Mouse (Mus musculus): Measurements from ENCODE around the gene Sspn. TPM values are rescaled to one million over a fixed set of nuclear protein-coding genes. Genes with fewer than 3 reads are reported as not detected.
A peak's percentile ranks its signal among the peaks of the same experiment; 100 is the strongest.

The Sspn gene
- polyA plus RNA-seq, 1 experiment from 2014 or later: 6.4 TPM

GRCm38 (mm10) chr6:145915435-145915834 is 16.0 kb upstream of the Sspn start:
- Histone ChIP-seq H3K4me2 (ENCODE audit: low read length) (no peak overlapping the region), H3K9ac (ENCODE audit: low read length) (no peak overlapping the region), H3K27ac (ENCODE audit: low read depth) (no peak overlapping the region), H3K4me3 (ENCODE audit: low read depth, low read length) (no peak overlapping the region), H3K36me3 (ENCODE audit: control insufficient read depth, insufficient read depth, low read length) (no peaks in the 10 kb centered on the region), H3K9me3 (ENCODE audit: control insufficient read depth, low read length) (no peaks in the 10 kb centered on the region), H3K4me1 (replicated peaks; ENCODE audit: control insufficient read depth, insufficient read depth, low read length) (no peaks in the 10 kb centered on the region), H3K27me3 (replicated peaks; ENCODE audit: control insufficient read depth, insufficient read depth, low read length) (no peaks in the 10 kb centered on the region)
- WGBS: 97% methylated on average over 2 of the region's 2 CpGs
- DNase-seq (ENCODE audit: low spot score): no peak
- ATAC-seq (replicated peaks; ENCODE audit: low FRiP score, low TSS enrichment, low read depth): no peak

GRCm38 (mm10) chr6:145916401-145916800 is 15.0 kb upstream of the Sspn start:
- H3K36me3 ChIP-seq (ENCODE audit: control insufficient read depth, insufficient read depth, low read length): no peaks in the 10 kb centered on the region
- H3K9ac ChIP-seq (ENCODE audit: low read length): no peak overlapping the region
- WGBS: 63% methylated on average over 6 of the region's 6 CpGs
- H3K4me3 ChIP-seq (ENCODE audit: low read depth, low read length): no peak overlapping the region
- no peak overlapping the region for H3K27ac ChIP-seq (ENCODE audit: low read depth)
- H3K4me2 ChIP-seq (ENCODE audit: low read length): no peak overlapping the region
- no peaks in the 10 kb centered on the region for H3K4me1 ChIP-seq (replicated peaks; ENCODE audit: control insufficient read depth, insufficient read depth, low read length)
- ATAC-seq (replicated peaks; ENCODE audit: low FRiP score, low TSS enrichment, low read depth) (no peak), DNase-seq (ENCODE audit: low spot score) (no peak)
- H3K9me3 ChIP-seq (ENCODE audit: control insufficient read depth, low read length): no peaks in the 10 kb centered on the region
- H3K27me3 ChIP-seq (replicated peaks; ENCODE audit: control insufficient read depth, insufficient read depth, low read length): no peaks in the 10 kb centered on the region

GRCm38 (mm10) chr6:145918236-145918635 is 13.2 kb upstream of the Sspn start:
- Histone ChIP-seq H3K9me3 (ENCODE audit: control insufficient read depth, low read length) (no peaks in the 10 kb centered on the region), H3K9ac (ENCODE audit: low read length) (no peak overlapping the region), H3K27ac (ENCODE audit: low read depth) (no peak overlapping the region), H3K4me2 (ENCODE audit: low read length) (no peak overlapping the region), H3K4me1 (replicated peaks; ENCODE audit: control insufficient read depth, insufficient read depth, low read length) (no peaks in the 10 kb centered on the region), H3K4me3 (ENCODE audit: low read depth, low read length) (no peak overlapping the region), H3K27me3 (replicated peaks; ENCODE audit: control insufficient read depth, insufficient read depth, low read length) (no peaks in the 10 kb centered on the region), H3K36me3 (ENCODE audit: control insufficient read depth, insufficient read depth, low read length) (no peaks in the 10 kb centered on the region)
- ATAC-seq (replicated peaks; ENCODE audit: low FRiP score, low TSS enrichment, low read depth) (no peak), DNase-seq (ENCODE audit: low spot score) (no peak)
- WGBS: 69% methylated on average over 5 of the region's 5 CpGs

- ATAC-seq (replicated peaks; ENCODE audit: low FRiP score, low TSS enrichment, low read depth) (no peak), DNase-seq (ENCODE audit: low spot score) (no peak)
- no peak overlapping the region for H3K4me2 ChIP-seq (ENCODE audit: low read length)
- no peak overlapping the region for H3K4me3 ChIP-seq (ENCODE audit: low read depth, low read length)
- no peaks in the 10 kb centered on the region for H3K4me1 ChIP-seq (replicated peaks; ENCODE audit: control insufficient read depth, insufficient read depth, low read length)
- no peak overlapping the region for H3K27ac ChIP-seq (ENCODE audit: low read depth)
- WGBS: 83% methylated on average over 6 of the region's 6 CpGs
- H3K36me3 ChIP-seq (ENCODE audit: control insufficient read depth, insufficient read depth, low read length): no peaks in the 10 kb centered on the region
- no peak overlapping the region for H3K9ac ChIP-seq (ENCODE audit: low read length)
- H3K9me3 ChIP-seq (ENCODE audit: control insufficient read depth, low read length): no peaks in the 10 kb centered on the region
- H3K27me3 ChIP-seq (replicated peaks; ENCODE audit: control insufficient read depth, insufficient read depth, low read length): no peaks in the 10 kb centered on the region
Measured at GRCm38 (mm10) chr6:145923594-145923993, 7.8 kb upstream of the Sspn start.

GRCm38 (mm10) chr6:145934001-145934696 is 2.7 kb downstream of the Sspn start:
- Histone ChIP-seq H3K27me3 (replicated peaks; ENCODE audit: control insufficient read depth, insufficient read depth, low read length) (no peaks in the 10 kb centered on the region), H3K4me2 (ENCODE audit: low read length) (peak overlapping the region; percentile 58), H3K9ac (ENCODE audit: low read length) (peak overlapping the region; percentile 66), H3K4me3 (ENCODE audit: low read depth, low read length) (peak overlapping the region; percentile 38), H3K36me3 (ENCODE audit: control insufficient read depth, insufficient read depth, low read length) (no peaks in the 10 kb centered on the region), H3K27ac (ENCODE audit: low read depth) (peak overlapping the region; percentile 84), H3K9me3 (ENCODE audit: control insufficient read depth, low read length) (no peaks in the 10 kb centered on the region), H3K4me1 (replicated peaks; ENCODE audit: control insufficient read depth, insufficient read depth, low read length) (peaks cover 13% of the 10 kb centered on the region)
- DNase-seq (ENCODE audit: low spot score): peak; percentile 85
- ATAC-seq (replicated peaks; ENCODE audit: low FRiP score, low TSS enrichment, low read depth): peak; percentile 91
- WGBS: 8% methylated on average over 28 of the region's 28 CpGs

GRCm38 (mm10) chr6:145934697-145935240 is 3.3 kb downstream of the Sspn start:
- ATAC-seq (replicated peaks; ENCODE audit: low FRiP score, low TSS enrichment, low read depth): no peak
- H3K9ac ChIP-seq (ENCODE audit: low read length): peak overlapping the region; percentile 66
- WGBS: 61% methylated on average over 9 of the region's 9 CpGs
- H3K36me3 ChIP-seq (ENCODE audit: control insufficient read depth, insufficient read depth, low read length): no peaks in the 10 kb centered on the region
- no peaks in the 10 kb centered on the region; the same call in 1 of the 2 replicates for H3K27me3 ChIP-seq (replicated peaks; ENCODE audit: control insufficient read depth, insufficient read depth, low read length)
- peak overlapping the region; percentile 58 for H3K4me2 ChIP-seq (ENCODE audit: low read length)
- no peaks in the 10 kb centered on the region for H3K9me3 ChIP-seq (ENCODE audit: control insufficient read depth, low read length)
- DNase-seq (ENCODE audit: low spot score): no peak
- H3K27ac ChIP-seq (ENCODE audit: low read depth): peak overlapping the region; percentile 84
- peaks cover 13% of the 10 kb centered on the region for H3K4me1 ChIP-seq (replicated peaks; ENCODE audit: control insufficient read depth, insufficient read depth, low read length)
- peak overlapping the region; percentile 38; the same call in 1 of the 2 replicates for H3K4me3 ChIP-seq (ENCODE audit: low read depth, low read length)

GRCm38 (mm10) chr6:145935912-145936311 is 4.5 kb downstream of the Sspn start:
- Histone ChIP-seq H3K4me1 (replicated peaks; ENCODE audit: control insufficient read depth, insufficient read depth, low read length) (peaks cover 13% of the 10 kb centered on the region), H3K27ac (ENCODE audit: low read depth) (no peak overlapping the region), H3K4me2 (ENCODE audit: low read length) (no peak overlapping the region), H3K9ac (ENCODE audit: low read length) (no peak overlapping the region), H3K36me3 (ENCODE audit: control insufficient read depth, insufficient read depth, low read length) (no peaks in the 10 kb centered on the region), H3K27me3 (replicated peaks; ENCODE audit: control insufficient read depth, insufficient read depth, low read length) (no peaks in the 10 kb centered on the region; the same call in 1 of the 2 replicates), H3K4me3 (ENCODE audit: low read depth, low read length) (no peak overlapping the region), H3K9me3 (ENCODE audit: control insufficient read depth, low read length) (no peaks in the 10 kb centered on the region)
- ATAC-seq (replicated peaks; ENCODE audit: low FRiP score, low TSS enrichment, low read depth) (no peak), DNase-seq (ENCODE audit: low spot score) (no peak)
- WGBS: 75% methylated on average over 2 of the region's 2 CpGs

- Histone ChIP-seq H3K4me3 (ENCODE audit: low read depth, low read length) (no peak overlapping the region), H3K36me3 (ENCODE audit: control insufficient read depth, insufficient read depth, low read length) (no peaks in the 10 kb centered on the region), H3K27me3 (replicated peaks; ENCODE audit: control insufficient read depth, insufficient read depth, low read length) (no peaks in the 10 kb centered on the region; the same call in 1 of the 2 replicates), H3K4me2 (ENCODE audit: low read length) (no peak overlapping the region), H3K9me3 (ENCODE audit: control insufficient read depth, low read length) (no peaks in the 10 kb centered on the region), H3K27ac (ENCODE audit: low read depth) (no peak overlapping the region), H3K4me1 (replicated peaks; ENCODE audit: control insufficient read depth, insufficient read depth, low read length) (peaks cover 13% of the 10 kb centered on the region), H3K9ac (ENCODE audit: low read length) (no peak overlapping the region)
- ATAC-seq (replicated peaks; ENCODE audit: low FRiP score, low TSS enrichment, low read depth): no peak
- 85% methylated on average over 4 of the region's 4 CpGs for WGBS
- no peak for DNase-seq (ENCODE audit: low spot score)
Measured at GRCm38 (mm10) chr6:145936511-145936910, 5.1 kb downstream of the Sspn start.

GRCm38 (mm10) chr6:145940852-145941251 is 9.4 kb downstream of the Sspn start:
- no peaks in the 10 kb centered on the region; the same call in 1 of the 2 replicates for H3K27me3 ChIP-seq (replicated peaks; ENCODE audit: control insufficient read depth, insufficient read depth, low read length)
- H3K4me1 ChIP-seq (replicated peaks; ENCODE audit: control insufficient read depth, insufficient read depth, low read length): 0 out of 2 replicates have a peak, but pooled peaks cover 3% of the 10 kb centered on the region
- WGBS: 74% methylated on average over 6 of the region's 6 CpGs
- H3K4me3 ChIP-seq (ENCODE audit: low read depth, low read length): no peak overlapping the region
- H3K4me2 ChIP-seq (ENCODE audit: low read length): no peak overlapping the region
- H3K36me3 ChIP-seq (ENCODE audit: control insufficient read depth, insufficient read depth, low read length): no peaks in the 10 kb centered on the region
- no peak overlapping the region for H3K9ac ChIP-seq (ENCODE audit: low read length)
- no peak overlapping the region for H3K27ac ChIP-seq (ENCODE audit: low read depth)
- DNase-seq (ENCODE audit: low spot score) (no peak), ATAC-seq (replicated peaks; ENCODE audit: low FRiP score, low TSS enrichment, low read depth) (no peak)
- no peaks in the 10 kb centered on the region for H3K9me3 ChIP-seq (ENCODE audit: control insufficient read depth, low read length)

Measured in intestine, embryonic 14.5 days (tissue).